Mouse (Mus musculus): ENCODE data around the gene Itpkb.
A peak's percentile ranks its signal among the peaks of the same experiment; 100 is the strongest.

The Itpkb gene

GRCm38 (mm10) chr1:180423931-180424330 lies 93.6 kb downstream of the Itpkb start:
- no peak for DNase-seq

GRCm38 (mm10) chr1:180426405-180426804 lies 96.1 kb downstream of the Itpkb start:
- no peak for DNase-seq

- DNase-seq = no peak
Measured at GRCm38 (mm10) chr1:180427685-180428084, 97.4 kb downstream of the Itpkb start.

- no peak for DNase-seq
Measured at GRCm38 (mm10) chr1:180428101-180428712, 97.9 kb downstream of the Itpkb start.

GRCm38 (mm10) chr1:180428871-180429270 lies 98.6 kb downstream of the Itpkb start:
- no peak for DNase-seq

- no peak for DNase-seq
Measured at GRCm38 (mm10) chr1:180429819-180430218, 99.5 kb downstream of the Itpkb start.

GRCm38 (mm10) chr1:180431833-180432232 lies 101.5 kb downstream of the Itpkb start:
- DNase-seq = peak; percentile 38

- no peak for DNase-seq
Measured at GRCm38 (mm10) chr1:180433098-180433538, 102.8 kb downstream of the Itpkb start.

- peak; percentile 62 for DNase-seq
Measured at GRCm38 (mm10) chr1:180433796-180434566, 103.7 kb downstream of the Itpkb start.

- DNase-seq = no peak
Measured at GRCm38 (mm10) chr1:180434925-180435324, 104.6 kb downstream of the Itpkb start.

- no peak for DNase-seq
Measured at GRCm38 (mm10) chr1:180439496-180439895, 109.2 kb downstream of the Itpkb start.

GRCm38 (mm10) chr1:180444411-180444810 lies 114.1 kb downstream of the Itpkb start:
- no peak for DNase-seq

GRCm38 (mm10) chr1:180449641-180450040 lies 119.4 kb downstream of the Itpkb start:
- no peak for DNase-seq

GRCm38 (mm10) chr1:180458274-180458673 lies 128.0 kb downstream of the Itpkb start:
- DNase-seq = no peak

- no peak for DNase-seq
Measured at GRCm38 (mm10) chr1:180458680-180459079, 128.4 kb downstream of the Itpkb start.

- DNase-seq = no peak
Measured at GRCm38 (mm10) chr1:180460721-180461120, 130.4 kb downstream of the Itpkb start.

GRCm38 (mm10) chr1:180462396-180462795 lies 132.1 kb downstream of the Itpkb start:
- DNase-seq = no peak

GRCm38 (mm10) chr1:180462983-180463475 lies 132.7 kb downstream of the Itpkb start:
- DNase-seq = no peak

GRCm38 (mm10) chr1:180464357-180464756 lies 134.1 kb downstream of the Itpkb start:
- no peak for DNase-seq

- DNase-seq = peak; percentile 34
Measured at GRCm38 (mm10) chr1:180465620-180466019, 135.3 kb downstream of the Itpkb start.

GRCm38 (mm10) chr1:180468004-180468403 lies 137.7 kb downstream of the Itpkb start:
- DNase-seq = no peak

- no peak for DNase-seq
Measured at GRCm38 (mm10) chr1:180473566-180473965, 143.3 kb downstream of the Itpkb start.
